8 mouse cellular contexts compared by ENCODE assay signal in the genomic region with DNA sequence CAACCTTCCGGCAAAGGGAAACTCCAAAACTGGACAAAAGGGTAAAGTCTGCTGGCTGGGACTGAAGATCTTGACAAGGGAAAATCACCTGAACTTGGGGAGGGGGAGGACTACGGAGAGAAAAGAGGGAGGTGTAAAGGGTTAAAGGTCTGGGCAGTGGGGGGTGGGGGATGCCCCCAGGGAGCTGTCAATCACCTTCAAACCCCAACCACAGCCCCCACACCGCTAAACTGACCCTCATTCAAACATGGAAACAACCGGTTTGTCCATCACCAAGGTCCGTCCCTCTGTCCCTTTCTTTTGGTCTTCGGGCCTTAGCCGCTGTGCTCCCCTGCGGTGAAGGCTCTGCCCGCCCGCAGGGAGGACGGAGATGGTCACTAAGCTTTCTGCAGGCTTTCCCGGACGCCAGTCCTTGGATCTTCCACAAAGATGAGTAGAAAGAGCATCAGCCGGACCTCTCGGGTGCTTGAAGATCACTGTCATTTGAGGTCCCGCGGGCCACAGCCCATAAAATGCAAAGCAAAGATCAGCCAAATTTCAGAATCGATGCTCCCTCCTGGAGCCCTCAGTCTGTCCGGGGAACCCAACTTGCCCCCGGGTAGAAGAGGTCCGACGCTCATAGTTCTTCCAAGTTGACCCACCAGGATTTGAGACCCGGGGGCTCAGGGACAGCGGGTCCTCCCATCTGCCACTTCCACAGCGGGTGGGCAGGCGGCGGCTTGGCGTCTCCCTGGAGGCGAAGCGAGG. TPM values are rescaled to one million over a fixed set of nuclear protein-coding genes. Genes with fewer than 3 reads are reported as not detected.
DNase-seq lines count a peak whose midpoint lies in the region; ATAC-seq and TF ChIP-seq lines count a peak whose summit lies in the region.
"Had no signal": no experiment of that assay in that cellular context is flagged by ENCODE, and none has a peak within 500 bp of the region (broad histone marks: within the 10 kb centered on the region; RNA-seq: fewer than 3 reads in every experiment).

No protein-coding gene starts in this region.

- no peak overlapping the region; the same call in 1 of the 2 replicates for H3K9ac ChIP-seq in lung, embryonic 16.5 days (ENCODE audit: low read length)
- H3K9ac ChIP-seq in forebrain, postnatal 0 days: no peak overlapping the region
- H3K9ac ChIP-seq in liver, embryonic 13.5 days: no peak overlapping the region

- ATAC-seq in lung, embryonic 16.5 days (ENCODE audit: low read depth): no peak
- ATAC-seq in forebrain, postnatal 0 days: no peak
- no peak for ATAC-seq in liver, embryonic 13.5 days (ENCODE audit: low read depth)

- H3K4me2 ChIP-seq in lung, embryonic 16.5 days (ENCODE audit: low read depth, low read length): peak overlapping the region; percentile 94
- H3K4me2 ChIP-seq in forebrain, postnatal 0 days (ENCODE audit: low read depth): peak overlapping the region; percentile 82
- H3K4me2 ChIP-seq in liver, embryonic 13.5 days: peak overlapping the region; percentile 78; the same call in 1 of the 2 replicates

- 10% methylated on average over 30 of the region's 30 CpGs for WGBS in lung, embryonic 16.5 days
- 5% methylated on average over 30 of the region's 30 CpGs for WGBS in forebrain, postnatal 0 days
- WGBS in liver, embryonic 13.5 days (ENCODE audit: insufficient replicate concordance): 12% methylated on average over 30 of the region's 30 CpGs

- DNase-seq in lung, postnatal 25 days (ENCODE audit: low spot score): no peak
- DNase-seq in forebrain, postnatal 0 days: no peak
- DNase-seq in liver, embryonic 13.5 days: no peak
- no peak for DNase-seq in spleen, postnatal 14 days (ENCODE audit: low spot score in 2 of 2)
- no peak for DNase-seq in MN1 (ENCODE audit: low spot score)
- no peak for DNase-seq in B cell, adult 2 months

- H3K4me3 ChIP-seq in lung, embryonic 16.5 days (ENCODE audit: low read length): peak overlapping the region; percentile 72
- H3K4me3 ChIP-seq in forebrain, postnatal 0 days (ENCODE audit: low read depth, low read length): peak overlapping the region; percentile 70
- H3K4me3 ChIP-seq in liver, embryonic 13.5 days (replicated peaks): peak overlapping the region; percentile 62; the same call in 1 of the 2 replicates

- H3K27me3 ChIP-seq in lung, embryonic 16.5 days (ENCODE audit: control insufficient read depth, insufficient read depth, low read depth, low read length): peaks cover 64% of the 10 kb centered on the region
- H3K27me3 ChIP-seq in forebrain, postnatal 0 days (ENCODE audit: insufficient read depth, low read length): peaks cover 43% of the 10 kb centered on the region
- peaks cover 95% of the 10 kb centered on the region for H3K27me3 ChIP-seq in liver, embryonic 13.5 days

- no peak overlapping the region for H3K27ac ChIP-seq in lung, embryonic 16.5 days (ENCODE audit: low read length)
- H3K27ac ChIP-seq in forebrain, postnatal 0 days (ENCODE audit: low read depth, low read length): no peak overlapping the region
- no peak overlapping the region for H3K27ac ChIP-seq in liver, embryonic 13.5 days

- TF ChIP-seq CTCF in forebrain, postnatal 0 days (IDR thresholded peaks at IDR 0.05; ENCODE audit: low read depth): no peak

- H3K9me3 ChIP-seq in lung, embryonic 16.5 days (ENCODE audit: control insufficient read depth, low read length): no peaks in the 10 kb centered on the region
- H3K9me3 ChIP-seq in forebrain, postnatal 0 days (ENCODE audit: low read length): no peaks in the 10 kb centered on the region
- no peaks in the 10 kb centered on the region for H3K9me3 ChIP-seq in liver, embryonic 13.5 days (replicated peaks)

- no peaks in the 10 kb centered on the region for H3K36me3 ChIP-seq in lung, embryonic 16.5 days (ENCODE audit: control insufficient read depth, insufficient read depth, low read length)
- H3K36me3 ChIP-seq in forebrain, postnatal 0 days (ENCODE audit: insufficient read depth): no peaks in the 10 kb centered on the region
- H3K36me3 ChIP-seq in liver, embryonic 13.5 days: no peaks in the 10 kb centered on the region

- peaks cover 30% of the 10 kb centered on the region for H3K4me1 ChIP-seq in lung, embryonic 16.5 days (replicated peaks; ENCODE audit: control insufficient read depth, insufficient read depth, low read length)
- no peaks in the 10 kb centered on the region for H3K4me1 ChIP-seq in forebrain, postnatal 0 days (ENCODE audit: insufficient read depth)
- peaks cover 32% of the 10 kb centered on the region for H3K4me1 ChIP-seq in liver, embryonic 13.5 days (replicated peaks)

RNA-seq across cellular contexts. Expression of gene Epop, which starts 1.8 kb away (rescaled TPM):
- polyA plus RNA-seq in lung, embryonic 16.5 days (2015; fragmentation: Nextera tagmentation; extraction: Ambion mirVana): 1.1 and 2.1 TPM in 2 replicates
- total RNA-seq in forebrain, postnatal 0 days (2014; rRNA removed): 5.0 and 6.8 TPM in 2 replicates
- 3.6 and 4.1 TPM in 2 replicates for polyA plus RNA-seq in forebrain, postnatal 0 days (2015; fragmentation: Nextera tagmentation; extraction: Ambion mirVana)
- 0.65 and 0.69 TPM in 2 replicates for polyA plus RNA-seq in liver, embryonic 13.5 days (2015; fragmentation: Nextera tagmentation; extraction: Ambion mirVana)

RNA-seq across cellular contexts. Expression of gene Mllt6, which starts 35.5 kb away (rescaled TPM):
- polyA plus RNA-seq in lung, embryonic 16.5 days (2015; fragmentation: Nextera tagmentation; extraction: Ambion mirVana): 3.4 and 4.0 TPM in 2 replicates
- 42.2 and 48.1 TPM in 2 replicates for total RNA-seq in forebrain, postnatal 0 days (2014; rRNA removed)
- polyA plus RNA-seq in forebrain, postnatal 0 days (2015; fragmentation: Nextera tagmentation; extraction: Ambion mirVana): 1.7 TPM in 2 replicates
- 0.17 and 0.23 TPM in 2 replicates for polyA plus RNA-seq in liver, embryonic 13.5 days (2015; fragmentation: Nextera tagmentation; extraction: Ambion mirVana)

RNA-seq across cellular contexts. Expression of gene Srcin1, which starts 51.7 kb away (rescaled TPM):
- polyA plus RNA-seq in lung, embryonic 16.5 days (2015; fragmentation: Nextera tagmentation; extraction: Ambion mirVana): 0.70 and 0.83 TPM in 2 replicates
- 50.1 and 70.7 TPM in 2 replicates for total RNA-seq in forebrain, postnatal 0 days (2014; rRNA removed)
- polyA plus RNA-seq in forebrain, postnatal 0 days (2015; fragmentation: Nextera tagmentation; extraction: Ambion mirVana): 8.9 and 12.0 TPM in 2 replicates
- polyA plus RNA-seq in liver, embryonic 13.5 days (2015; fragmentation: Nextera tagmentation; extraction: Ambion mirVana): 0.01 TPM in 1 of 2 replicates, not detected in the other
- total RNA-seq: common myeloid progenitor, adult 5-6 weeks had no signal

RNA-seq across cellular contexts. Expression of gene Cisd3, which starts 57.9 kb away (rescaled TPM):
- polyA plus RNA-seq in lung, embryonic 16.5 days (2015; fragmentation: Nextera tagmentation; extraction: Ambion mirVana): 57.5 and 66.6 TPM in 2 replicates
- 14.4 and 15.5 TPM in 2 replicates for total RNA-seq in forebrain, postnatal 0 days (2014; rRNA removed)
- 27.2 and 27.8 TPM in 2 replicates for polyA plus RNA-seq in forebrain, postnatal 0 days (2015; fragmentation: Nextera tagmentation; extraction: Ambion mirVana)
- 11.7 and 13.3 TPM in 2 replicates for polyA plus RNA-seq in liver, embryonic 13.5 days (2015; fragmentation: Nextera tagmentation; extraction: Ambion mirVana)
